8 mouse cellular contexts compared by ENCODE assay signal in genomic region chr13:99352758-99353489, GRCm38 (mm10). TPM values are rescaled to one million over a fixed set of nuclear protein-coding genes. Genes with fewer than 3 reads are reported as not detected.
DNase-seq lines count a peak whose midpoint lies in the region; ATAC-seq lines count a peak whose summit lies in the region.

No protein-coding gene starts in this region.

- peak; percentile 100 for ATAC-seq in inflammation-experienced regulatory T-cells, adult 6 months
- ATAC-seq in megakaryocyte-erythroid progenitor cell, adult 5-6 weeks (replicated peaks; ENCODE audit: low FRiP score, low TSS enrichment, poor library complexity, severe bottlenecking) = peak; percentile 100

- DNase-seq in adrenal gland, adult (ENCODE audit: inconsistent age in 2 of 2, low spot score in 1 of 2) = peak; percentile 97 to 98
- DNase-seq in embryo, embryonic 10.5 days (ENCODE audit: low spot score) = peak; percentile 98
- peak; percentile 94 for DNase-seq in gastrocnemius, postnatal 14 days
- DNase-seq in left cerebral cortex, postnatal 10 days (ENCODE audit: extremely low spot score in 1 of 2, low spot score in 2 of 2) = peak; percentile 96 to 97
- peak; percentile 97 for DNase-seq in right cerebral cortex, postnatal 25 days
- peak; percentile 92 for DNase-seq in urinary bladder, postnatal 4 days (ENCODE audit: low spot score in 2 of 2)

- intact Hi-C loops in gastrocnemius, postnatal 14 days (cut with DNase I; ENCODE audit: low total_unique reads) = loop anchor here (5.0 kb wide), 1 partner anchor 489 kb away; no protein-coding TSS in a partner anchor
- intact Hi-C loops in left cerebral cortex, postnatal 10 days (cut with DNase I) = loop anchor here (5.0 to 10.0 kb wide), 2 partner anchors 142 to 489 kb away; no protein-coding TSS in a partner anchor

RNA-seq across cellular contexts. Expression of gene Mrps27, which starts 8.3 kb away (rescaled TPM):
- total RNA-seq in gastrocnemius, postnatal 14 days (2021) = 10 to 100 TPM; 26.4 to 29.3 TPM
- 10 to 100 TPM; 18.6 to 40.0 (median 25.5) TPM for polyA plus RNA-seq in inflammation-experienced regulatory T-cells, adult 6 months (2017; shearing (Covaris generic))
- 10 to 100 TPM; 27.5 to 29.6 TPM for total RNA-seq in left cerebral cortex, postnatal 10 days (2021)
- 33.3 and 42.7 TPM in 2 replicates for total RNA-seq in megakaryocyte-erythroid progenitor cell, adult 5-6 weeks (2014; fragmentation: Nextera tagmentation)
- total RNA-seq in megakaryocyte-erythroid progenitor cell, adult 5-6 weeks (2017) = 24.8 and 30.4 TPM in 2 replicates

RNA-seq across cellular contexts. Expression of gene Ptcd2, which starts 8.4 kb away (rescaled TPM):
- 10 to 100 TPM; 22.8 to 25.0 TPM for total RNA-seq in gastrocnemius, postnatal 14 days (2021)
- polyA plus RNA-seq in inflammation-experienced regulatory T-cells, adult 6 months (2017; shearing (Covaris generic)) = 10 to 100 TPM; 52.3 to 62.0 (median 56.7) TPM
- total RNA-seq in left cerebral cortex, postnatal 10 days (2021) = 10 to 100 TPM; 34.8 to 35.8 TPM
- 52.6 and 57.6 TPM in 2 replicates for total RNA-seq in megakaryocyte-erythroid progenitor cell, adult 5-6 weeks (2014; fragmentation: Nextera tagmentation)
- 60.9 and 74.7 TPM in 2 replicates for total RNA-seq in megakaryocyte-erythroid progenitor cell, adult 5-6 weeks (2017)

Comparison
In these comparisons a context has a peak if more than half of its experiments do, and no peak if none do; other contexts are left out.
1. Peak in every context shown above with its lines: DNase-seq and ATAC-seq.